ENCODE assay signal across 22 mouse cellular contexts in genomic region chr6:28762132-28762775, GRCm38 (mm10).
DNase-seq lines count a peak whose midpoint lies in the region; ATAC-seq and TF ChIP-seq lines count a peak whose summit lies in the region.
"Had no signal": no experiment of that assay in that cellular context is flagged by ENCODE, and none has a peak within 500 bp of the region (broad histone marks: within the 10 kb centered on the region; RNA-seq: fewer than 3 reads in every experiment).

No protein-coding gene starts in this region.

- H3K4me3 ChIP-seq in forebrain, embryonic 11.5 days (ENCODE audit: low read depth, low read length) = no peak overlapping the region
- no peak overlapping the region for H3K4me3 ChIP-seq in forebrain, postnatal 0 days (ENCODE audit: low read depth, low read length)
- no peak overlapping the region for H3K4me3 ChIP-seq in midbrain, embryonic 12.5 days
- no peak overlapping the region for H3K4me3 ChIP-seq in midbrain, embryonic 11.5 days (ENCODE audit: low read depth, low read length)
- H3K4me3 ChIP-seq in cerebellum, adult 2 months (replicated peaks; ENCODE audit: insufficient read depth, low read depth, low read length) = no peak overlapping the region
- H3K4me3 ChIP-seq: heart, adult 2 months; heart, embryonic 15.5 days; hindbrain, embryonic 13.5 days; layer of hippocampus, adult 2 months; liver, embryonic 12.5 days; lung, embryonic 15.5 days had no signal

- H3K9me3 ChIP-seq in forebrain, embryonic 11.5 days (ENCODE audit: control insufficient read depth, low read length) = no peaks in the 10 kb centered on the region
- H3K9me3 ChIP-seq in forebrain, postnatal 0 days (ENCODE audit: low read length) = no peaks in the 10 kb centered on the region
- H3K9me3 ChIP-seq in midbrain, embryonic 12.5 days = no peaks in the 10 kb centered on the region
- H3K9me3 ChIP-seq in midbrain, embryonic 11.5 days (ENCODE audit: control insufficient read depth, low read length) = no peaks in the 10 kb centered on the region
- H3K9me3 ChIP-seq: heart, embryonic 15.5 days; hindbrain, embryonic 13.5 days; liver, embryonic 12.5 days; lung, embryonic 15.5 days had no signal

- 10% methylated on average over 5 of the region's 5 CpGs for WGBS in forebrain, embryonic 11.5 days
- 15% methylated on average over 5 of the region's 5 CpGs for WGBS in forebrain, postnatal 0 days
- 8% methylated on average over 5 of the region's 5 CpGs for WGBS in midbrain, embryonic 12.5 days
- 13% methylated on average over 5 of the region's 5 CpGs for WGBS in midbrain, embryonic 11.5 days
- WGBS in cerebellum, adult 2 months = 69% methylated on average over 5 of the region's 5 CpGs

- H3K36me3 ChIP-seq in forebrain, embryonic 11.5 days (ENCODE audit: control insufficient read depth, insufficient read depth, low read length) = no peaks in the 10 kb centered on the region
- no peaks in the 10 kb centered on the region for H3K36me3 ChIP-seq in forebrain, postnatal 0 days (ENCODE audit: insufficient read depth)
- no peaks in the 10 kb centered on the region for H3K36me3 ChIP-seq in midbrain, embryonic 12.5 days
- no peaks in the 10 kb centered on the region for H3K36me3 ChIP-seq in midbrain, embryonic 11.5 days (ENCODE audit: control insufficient read depth, insufficient read depth, low read length)
- H3K36me3 ChIP-seq: heart, embryonic 15.5 days; hindbrain, embryonic 13.5 days; lung, embryonic 15.5 days had no signal

- no peak overlapping the region for H3K4me2 ChIP-seq in forebrain, embryonic 11.5 days (ENCODE audit: low read depth, low read length, severe bottlenecking)
- no peak overlapping the region for H3K4me2 ChIP-seq in forebrain, postnatal 0 days (ENCODE audit: low read depth)
- no peak overlapping the region for H3K4me2 ChIP-seq in midbrain, embryonic 12.5 days (replicated peaks)
- H3K4me2 ChIP-seq in midbrain, embryonic 11.5 days = no peak overlapping the region
- H3K4me2 ChIP-seq: heart, embryonic 15.5 days; hindbrain, embryonic 13.5 days; liver, embryonic 12.5 days; lung, embryonic 15.5 days had no signal

- H3K27me3 ChIP-seq in forebrain, embryonic 11.5 days (ENCODE audit: control insufficient read depth, insufficient read depth, low read length) = no peaks in the 10 kb centered on the region
- H3K27me3 ChIP-seq in forebrain, postnatal 0 days (ENCODE audit: insufficient read depth, low read length) = no peaks in the 10 kb centered on the region
- no peaks in the 10 kb centered on the region for H3K27me3 ChIP-seq in midbrain, embryonic 12.5 days
- H3K27me3 ChIP-seq in midbrain, embryonic 11.5 days (ENCODE audit: control insufficient read depth, insufficient read depth, low read length) = no peaks in the 10 kb centered on the region
- no peaks in the 10 kb centered on the region for H3K27me3 ChIP-seq in cerebellum, adult 2 months (ENCODE audit: control insufficient read depth, insufficient read depth, low read length)
- H3K27me3 ChIP-seq: heart, embryonic 15.5 days; hindbrain, embryonic 13.5 days; liver, embryonic 12.5 days; lung, embryonic 15.5 days had no signal

- no peak for DNase-seq in forebrain, embryonic 11.5 days (ENCODE audit: low spot score)
- DNase-seq in forebrain, postnatal 0 days = no peak
- DNase-seq in midbrain, embryonic 11.5 days (ENCODE audit: low spot score, missing footprints) = no peak
- DNase-seq in mesoderm, embryonic 11.5 days (ENCODE audit: low read depth, low spot score) = peak; percentile 52
- no peak for DNase-seq in lung, adult 18-20 months
- DNase-seq in heart, postnatal 10 days = no peak
- no peak for DNase-seq in cerebellum, adult 2 months
- DNase-seq: adrenal gland, postnatal 25 days; cerebellum, adult 18-20 months; gastrocnemius, postnatal 10 days; heart, adult 2 months; kidney, postnatal 10 days; right cerebral cortex, postnatal 25 days had no signal

- ATAC-seq in forebrain, embryonic 11.5 days (replicated peaks; ENCODE audit: low FRiP score) = peak; percentile 80
- ATAC-seq in forebrain, postnatal 0 days = no peak
- peak; percentile 63; the same call in 1 of the 2 replicates for ATAC-seq in midbrain, embryonic 12.5 days (ENCODE audit: low FRiP score, low read depth)
- ATAC-seq in midbrain, embryonic 11.5 days (ENCODE audit: low FRiP score) = no peak
- ATAC-seq: activated CD4-positive, CD25-positive, alpha-beta regulatory T cell, adult 4 months; intestine, postnatal 0 days; liver, embryonic 12.5 days had no signal

- H3K9ac ChIP-seq in forebrain, embryonic 11.5 days (ENCODE audit: low read length) = no peak overlapping the region
- no peak overlapping the region for H3K9ac ChIP-seq in forebrain, postnatal 0 days
- no peak overlapping the region for H3K9ac ChIP-seq in midbrain, embryonic 12.5 days (replicated peaks)
- H3K9ac ChIP-seq in midbrain, embryonic 11.5 days (ENCODE audit: low read length) = no peak overlapping the region
- H3K9ac ChIP-seq: heart, embryonic 15.5 days; hindbrain, embryonic 13.5 days; liver, embryonic 12.5 days; lung, embryonic 15.5 days had no signal

- TF ChIP-seq POLR2A in cerebellum, adult 2 months (IDR thresholded peaks at IDR 0.05; ENCODE audit: borderline replicate concordance, insufficient read depth, low read length) = no peak

- peaks cover 19% of the 10 kb centered on the region for H3K4me1 ChIP-seq in forebrain, embryonic 11.5 days (replicated peaks; ENCODE audit: control insufficient read depth, insufficient read depth, low read length)
- 0 out of 2 replicates have a peak, but pooled peaks cover 3% of the 10 kb centered on the region for H3K4me1 ChIP-seq in forebrain, postnatal 0 days (ENCODE audit: insufficient read depth)
- H3K4me1 ChIP-seq in midbrain, embryonic 12.5 days = peaks cover 33% of the 10 kb centered on the region
- peaks cover 16% of the 10 kb centered on the region for H3K4me1 ChIP-seq in midbrain, embryonic 11.5 days (ENCODE audit: control insufficient read depth, insufficient read depth, low read length)
- no peaks in the 10 kb centered on the region for H3K4me1 ChIP-seq in cerebellum, adult 2 months (ENCODE audit: control insufficient read depth, insufficient read depth, low read length)
- H3K4me1 ChIP-seq: lung, embryonic 15.5 days had no signal

- TF ChIP-seq CTCF in forebrain, postnatal 0 days (IDR thresholded peaks at IDR 0.05; ENCODE audit: low read depth) = no peak
- TF ChIP-seq CTCF in cerebellum, adult 2 months (IDR thresholded peaks at IDR 0.05; ENCODE audit: borderline replicate concordance, insufficient read depth, low read depth, low read length) = no peak

- intact Hi-C loops in heart, postnatal 10 days (cut with DNase I) = no loop called here

- H3K27ac ChIP-seq in forebrain, embryonic 11.5 days (ENCODE audit: low read depth, low read length) = no peak overlapping the region
- no peak overlapping the region for H3K27ac ChIP-seq in forebrain, postnatal 0 days (ENCODE audit: low read depth, low read length)
- no peak overlapping the region for H3K27ac ChIP-seq in midbrain, embryonic 12.5 days (replicated peaks)
- H3K27ac ChIP-seq in midbrain, embryonic 11.5 days (ENCODE audit: low read depth, low read length) = no peak overlapping the region
- H3K27ac ChIP-seq in cerebellum, adult 2 months (ENCODE audit: insufficient read depth, low read length) = no peak overlapping the region
- H3K27ac ChIP-seq: heart, adult 2 months; heart, embryonic 15.5 days; layer of hippocampus, adult 2 months; liver, embryonic 12.5 days; lung, embryonic 15.5 days; stomach, postnatal 0 days had no signal

Comparison
In these comparisons a context has a peak if more than half of its experiments do, and no peak if none do; other contexts are left out.
1. ATAC-seq: peak in forebrain, embryonic 11.5 days (single experiment) and midbrain, embryonic 12.5 days (single experiment); none in forebrain, postnatal 0 days (single experiment) and midbrain, embryonic 11.5 days (single experiment).